Mouse (Mus musculus) bone marrow, adult 2 months (tissue): Measurements from ENCODE around the gene Nusap1. TPM values are rescaled to one million over a fixed set of nuclear protein-coding genes. Genes with fewer than 3 reads are reported as not detected.

Experiments
- H3K27ac ChIP-seq: fragments of 200-500 bp; 2 replicates; pipeline ENCODE4 v1.5.1; 2012; ENCODE audit warnings: low read depth, mild to moderate bottlenecking, control low read depth, inconsistent platforms, low read length; ENCODE audit not compliant: control insufficient read depth, poor library complexity, insufficient read depth
- H3K4me1 ChIP-seq: fragments of 200-500 bp; 2 replicates; pipeline ENCODE4 v1.6.1; 2011; ENCODE audit warnings: low read length; ENCODE audit not compliant: control insufficient read depth, insufficient read depth
- H3K4me3 ChIP-seq: fragments of 200-500 bp; replicated peaks from 2 replicates; pipeline ENCODE3; 2011; ENCODE audit warnings: mild to moderate bottlenecking, low read depth, low read length, control low read depth; ENCODE audit not compliant: control insufficient read depth
- CTCF ChIP-seq: fragments of 200-500 bp; IDR thresholded peaks from 2 replicates; pipeline ENCODE4 v1.5.1; 2011; ENCODE audit warnings: low read length, control low read depth; ENCODE audit not compliant: control insufficient read depth, insufficient read depth
- POLR2A ChIP-seq: fragments of 200-500 bp; IDR thresholded peaks from 2 replicates; pipeline ENCODE4 v1.6.1; 2011; ENCODE audit warnings: low read depth, mild to moderate bottlenecking, control low read depth, low read length, borderline replicate concordance; ENCODE audit not compliant: control insufficient read depth
- WGBS: fragments of 180-500 bp; shearing (Covaris S2); methylation state at CpG from one replicate; pipeline ENCODE4 v1.1.7; 2018; 5-methylcytosine and 5-hydroxymethylcytosine counted together
- polyA plus RNA-seq: library from polyadenylated mRNA; stranded (reverse); fragments of >200 nt; gene quantifications from 2 replicates; pipeline ENCODE4 v1.2.4, GENCODE M21; 2011; ENCODE audit warnings: low replicate concordance; ENCODE audit not compliant: missing spikeins, insufficient read depth, insufficient read length

Nusap1 gene
- polyA plus RNA-seq, 1 experiment = 65.0 TPM

GRCm38 (mm10) chr2:119699962-119700361, 81.9 kb downstream of the Nusap1 start:
- H3K4me3 ChIP-seq = no peak overlapping the region
- H3K27ac ChIP-seq = no peak overlapping the region
- 90% methylated on average over 3 of the region's 3 CpGs for WGBS
- H3K4me1 ChIP-seq = peaks cover 1% of the 10 kb centered on the region; the same call in 1 of the 2 replicates
- TF ChIP-seq CTCF (no peak), POLR2A (no peak)

Other genes starting within 250 kb of the Nusap1 start
- 7.9 and 9.9 TPM in 2 replicates for gene Ino80, start 140.6 kb upstream of the Nusap1 start, polyA plus RNA-seq
- gene Exd1, start 70.7 kb upstream of the Nusap1 start, polyA plus RNA-seq = 1.0 TPM in 1 of 2 replicates, not detected in the other
- gene Chp1, start 70.6 kb upstream of the Nusap1 start, polyA plus RNA-seq = 31.5 and 36.0 TPM in 2 replicates
- 13.0 and 22.2 TPM in 2 replicates for gene Oip5, start 171 bp downstream of the Nusap1 start, polyA plus RNA-seq
- 5.3 and 7.8 TPM in 2 replicates for gene Ndufaf1, start 44.5 kb downstream of the Nusap1 start, polyA plus RNA-seq
- 14.6 and 18.3 TPM in 2 replicates for gene Rtf1, start 56.8 kb downstream of the Nusap1 start, polyA plus RNA-seq
- not detected in 2 replicates for gene Itpka, start 124.0 kb downstream of the Nusap1 start, polyA plus RNA-seq
- 0.47 and 1.3 TPM in 2 replicates for gene Ltk, start 142.1 kb downstream of the Nusap1 start, polyA plus RNA-seq
- 5.9 and 12.6 TPM in 2 replicates for gene Rpap1, start 169.2 kb downstream of the Nusap1 start, polyA plus RNA-seq
- 0.75 and 4.2 TPM in 2 replicates for gene Tyro3, start 179.4 kb downstream of the Nusap1 start, polyA plus RNA-seq